Mouse (Mus musculus) hindbrain, embryonic 16.5 days (tissue): ENCODE measurements around the gene Col4a4. TPM values are rescaled to one million over a fixed set of nuclear protein-coding genes. Genes with fewer than 3 reads are reported as not detected.

Experiments used
- ATAC-seq: fragments of 200-750 bp; cut with Nextera tagmentation; 2 replicates; pipeline ENCODE4 v1.8.0; 2017; ENCODE audit warnings: moderate TSS enrichment, moderate library complexity
- H3K27ac ChIP-seq: fragments of 300-500 bp; sonication (generic); 2 replicates; pipeline ENCODE4 v1.5.1; 2014; ENCODE audit warnings: low read depth, mild to moderate bottlenecking, control low read depth, low read length, moderate library complexity
- H3K27me3 ChIP-seq: fragments of 300-500 bp; sonication (generic); replicated peaks from 2 replicates; pipeline ENCODE4 v1.6.1; 2014; ENCODE audit warnings: low read length; ENCODE audit not compliant: control insufficient read depth, insufficient read depth
- H3K36me3 ChIP-seq: fragments of 300-500 bp; sonication (generic); 2 replicates; pipeline ENCODE4 v1.6.1; 2014; ENCODE audit warnings: mild to moderate bottlenecking, low read length, moderate library complexity, mixed read lengths; ENCODE audit not compliant: control insufficient read depth, insufficient read depth
- H3K4me1 ChIP-seq: fragments of 300-500 bp; sonication (generic); 2 replicates; pipeline ENCODE4 v1.6.1; 2014; ENCODE audit warnings: low read depth, low read length; ENCODE audit not compliant: control insufficient read depth, insufficient read depth
- H3K4me2 ChIP-seq: fragments of 300-500 bp; sonication (generic); 2 replicates; pipeline ENCODE4 v1.6.1; 2014; ENCODE audit warnings: mild to moderate bottlenecking, low read length, control low read depth, moderate library complexity
- H3K4me3 ChIP-seq: fragments of 300-500 bp; sonication (generic); 2 replicates; pipeline ENCODE4 v1.5.1; 2014; ENCODE audit warnings: mild to moderate bottlenecking, low read length, control low read depth, moderate library complexity
- H3K9ac ChIP-seq: fragments of 300-500 bp; sonication (generic); 2 replicates; pipeline ENCODE4 v1.6.1; 2014; ENCODE audit warnings: low read depth, mild to moderate bottlenecking, control low read depth, low read length, moderate library complexity
- H3K9me3 ChIP-seq: fragments of 300-500 bp; sonication (generic); 2 replicates; pipeline ENCODE4 v1.6.1; 2014; ENCODE audit warnings: mild to moderate bottlenecking, low read length, moderate library complexity; ENCODE audit not compliant: control insufficient read depth
- WGBS: fragments of 180-500 bp; shearing (Covaris S2); extraction: QIAGEN DNeasy Blood & Tissue Kit; methylation state at CpG from one replicate; pipeline ENCODE4 v1.1.7; 2014; 5-methylcytosine and 5-hydroxymethylcytosine counted together
- polyA plus RNA-seq: library from polyadenylated mRNA; unstranded; fragments of >200 nt; fragmentation: Nextera tagmentation; extraction: Ambion mirVana; gene quantifications from 2 replicates; pipeline ENCODE4 v1.2.1, GENCODE M21; 2015

Gene Col4a4
- polyA plus RNA-seq, 1 experiment from 2014 or later, result 0.25 TPM

GRCm38 (mm10) chr1:82449851-82450250 lies 136.8 kb downstream of the Col4a4 start:
- WGBS, result 93% methylated on average over 4 of the region's 4 CpGs

GRCm38 (mm10) chr1:82446049-82446448 lies 140.6 kb downstream of the Col4a4 start:
- H3K4me1 ChIP-seq, result no peaks in the 10 kb centered on the region
- 75% methylated on average over 7 of the region's 7 CpGs for WGBS
- no peak overlapping the region for H3K4me2 ChIP-seq
- no peak overlapping the region for H3K4me3 ChIP-seq
- H3K9ac ChIP-seq, result no peak overlapping the region
- H3K27ac ChIP-seq, result no peak overlapping the region
- H3K36me3 ChIP-seq, result no peaks in the 10 kb centered on the region
- no peaks in the 10 kb centered on the region for H3K9me3 ChIP-seq
- no peak for ATAC-seq
- no peaks in the 10 kb centered on the region for H3K27me3 ChIP-seq

More at GRCm38 (mm10) chr1:82449851-82450250, 136.8 kb downstream of the Col4a4 start:
- Histone ChIP-seq H3K9ac (no peak overlapping the region), H3K4me1 (0 out of 2 replicates have a peak, but pooled peaks cover 2% of the 10 kb centered on the region), H3K9me3 (no peaks in the 10 kb centered on the region), H3K4me2 (no peak overlapping the region), H3K27ac (no peak overlapping the region), H3K27me3 (no peaks in the 10 kb centered on the region), H3K4me3 (no peak overlapping the region), H3K36me3 (no peaks in the 10 kb centered on the region)
- no peak for ATAC-seq

- Histone ChIP-seq H3K27ac (no peak overlapping the region), H3K36me3 (no peaks in the 10 kb centered on the region), H3K4me2 (no peak overlapping the region), H3K9ac (no peak overlapping the region), H3K4me3 (no peak overlapping the region), H3K9me3 (no peaks in the 10 kb centered on the region), H3K4me1 (no peaks in the 10 kb centered on the region), H3K27me3 (no peaks in the 10 kb centered on the region)
- 72% methylated on average over 4 of the region's 4 CpGs for WGBS
- no peak for ATAC-seq
These were observed 143.1 kb downstream of the Col4a4 start for GRCm38 (mm10) chr1:82443517-82443916.

DNA sequence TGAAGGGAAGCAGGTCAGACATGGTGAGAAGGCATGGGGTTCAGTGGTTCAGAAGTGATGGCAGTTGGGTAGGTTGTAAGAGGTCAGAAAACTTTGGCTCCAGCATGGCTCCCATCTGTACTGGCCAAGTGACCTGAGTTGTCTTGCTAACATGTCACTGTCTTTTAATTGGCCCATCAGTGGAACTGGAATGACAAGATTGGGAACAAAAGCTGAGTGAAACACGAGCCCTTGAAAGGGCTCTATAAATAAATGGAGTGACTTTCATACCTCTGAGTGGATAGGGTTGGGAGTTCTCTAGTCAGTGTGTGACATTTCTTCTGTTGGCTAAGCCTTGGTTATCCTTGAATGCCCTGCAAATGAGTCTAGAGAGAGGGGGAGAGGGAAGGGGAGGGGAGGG lies 146.5 kb downstream of the Col4a4 start:
- WGBS, result 60% methylated on average over 1 of the region's 1 CpGs

DNA sequence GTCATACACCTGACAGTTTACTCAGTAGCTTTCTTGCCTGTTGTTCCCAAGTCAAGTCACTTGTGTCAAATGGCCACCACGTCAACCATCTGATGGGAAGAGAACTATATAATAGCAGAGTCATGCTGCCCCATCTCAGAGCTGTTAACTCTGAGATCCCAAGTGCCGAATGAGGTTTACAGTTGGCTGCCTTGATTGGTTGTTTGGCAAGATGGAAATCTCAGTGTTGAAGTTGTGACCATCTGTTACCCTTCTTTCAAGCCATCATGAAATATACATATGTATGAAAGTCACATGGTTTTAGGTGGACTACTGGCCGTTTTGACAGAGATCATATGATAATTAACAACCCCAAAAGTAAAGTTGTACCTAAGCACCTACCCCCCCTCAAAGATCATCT lies 149.4 kb downstream of the Col4a4 start:
- H3K9ac ChIP-seq, result no peak overlapping the region
- no peaks in the 10 kb centered on the region for H3K36me3 ChIP-seq
- no peaks in the 10 kb centered on the region for H3K9me3 ChIP-seq
- 59% methylated on average over 3 of the region's 3 CpGs for WGBS
- no peak overlapping the region for H3K4me3 ChIP-seq
- no peaks in the 10 kb centered on the region for H3K27me3 ChIP-seq
- ATAC-seq, result no peak
- no peak overlapping the region for H3K4me2 ChIP-seq
- no peak overlapping the region for H3K27ac ChIP-seq
- 0 out of 2 replicates have a peak, but pooled peaks cover 2% of the 10 kb centered on the region for H3K4me1 ChIP-seq

More for the DNA sequence above, 146.5 kb downstream of the Col4a4 start:
- no peak overlapping the region for H3K4me2 ChIP-seq
- ATAC-seq, result no peak
- H3K27ac ChIP-seq, result no peak overlapping the region
- H3K27me3 ChIP-seq, result no peaks in the 10 kb centered on the region
- H3K9ac ChIP-seq, result no peak overlapping the region
- H3K36me3 ChIP-seq, result no peaks in the 10 kb centered on the region
- no peaks in the 10 kb centered on the region for H3K9me3 ChIP-seq
- no peaks in the 10 kb centered on the region for H3K4me1 ChIP-seq
- H3K4me3 ChIP-seq, result no peak overlapping the region

DNA sequence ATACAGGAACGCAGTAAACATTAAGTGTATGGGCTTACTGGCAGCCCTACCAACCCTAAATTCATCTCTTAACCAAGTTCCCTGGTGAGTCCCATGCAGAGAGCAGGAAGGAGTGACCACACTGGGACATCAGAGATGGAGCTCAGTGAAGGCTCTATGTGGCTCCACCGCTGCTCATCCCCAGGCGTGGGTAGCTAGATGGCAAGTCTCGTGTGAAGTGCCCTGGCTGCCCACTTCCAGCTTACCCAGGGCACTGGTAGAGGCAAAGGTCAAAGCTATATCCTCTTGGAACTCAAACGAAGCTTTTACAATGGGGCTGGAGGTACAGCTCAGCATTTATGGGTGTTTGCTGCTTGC lies 153.0 kb downstream of the Col4a4 start:
- Histone ChIP-seq H3K36me3 (no peaks in the 10 kb centered on the region), H3K9ac (no peak overlapping the region), H3K4me1 (peaks cover 2% of the 10 kb centered on the region; the same call in 1 of the 2 replicates), H3K4me2 (no peak overlapping the region), H3K4me3 (no peak overlapping the region), H3K9me3 (no peaks in the 10 kb centered on the region), H3K27me3 (no peaks in the 10 kb centered on the region), H3K27ac (no peak overlapping the region)
- no peak for ATAC-seq
- 76% methylated on average over 5 of the region's 5 CpGs for WGBS

DNA sequence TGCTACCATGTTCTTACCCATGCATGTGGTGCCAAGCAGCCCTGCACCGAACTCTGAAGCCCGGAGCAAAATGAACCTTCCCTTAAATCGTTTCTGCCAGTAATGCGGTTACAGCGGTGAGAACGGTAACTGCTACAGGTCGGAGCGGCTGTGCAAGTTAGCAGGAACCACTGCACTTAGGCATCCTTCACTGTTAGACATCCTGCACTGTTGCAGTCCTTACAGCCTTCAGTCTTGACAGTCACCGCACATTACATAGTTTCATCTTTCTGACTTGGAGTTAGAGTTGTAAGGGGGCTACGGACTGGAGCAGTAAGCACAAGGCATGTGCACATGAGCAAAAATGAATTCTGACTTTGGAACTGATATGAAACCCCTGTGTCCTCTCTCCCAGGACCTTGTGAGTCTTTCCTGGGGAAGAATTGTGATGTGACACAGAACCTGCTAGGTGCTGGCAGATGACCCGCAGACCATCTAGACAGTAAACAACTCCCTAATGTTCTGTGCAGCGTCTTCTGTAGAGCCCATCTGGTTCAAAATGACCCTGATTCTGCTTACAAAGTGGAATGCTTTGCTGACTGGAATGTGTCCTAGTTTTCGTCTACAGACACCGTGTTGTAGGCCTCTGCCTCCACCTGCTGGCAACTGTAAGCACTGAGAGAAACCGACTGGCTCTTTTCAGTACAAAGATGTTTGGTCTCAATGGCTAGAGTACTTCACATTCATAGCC lies 153.6 kb downstream of the Col4a4 start:
- no peaks in the 10 kb centered on the region for H3K36me3 ChIP-seq
- H3K27me3 ChIP-seq, result no peaks in the 10 kb centered on the region
- H3K27ac ChIP-seq, result no peak overlapping the region
- peak; percentile 95 for ATAC-seq
- WGBS, result 62% methylated on average over 15 of the region's 15 CpGs
- no peak overlapping the region for H3K4me3 ChIP-seq
- 0 out of 2 replicates have a peak overlapping the region, but pooled peaks have one; percentile 22 for H3K4me2 ChIP-seq
- peak overlapping the region; percentile 25; the same call in 1 of the 2 replicates for H3K9ac ChIP-seq
- peaks cover 2% of the 10 kb centered on the region; the same call in 1 of the 2 replicates for H3K4me1 ChIP-seq
- H3K9me3 ChIP-seq, result no peaks in the 10 kb centered on the region

GRCm38 (mm10) chr1:82429061-82429460 lies 157.6 kb downstream of the Col4a4 start:
- ATAC-seq, result no peak
- no peak overlapping the region for H3K4me3 ChIP-seq
- no peaks in the 10 kb centered on the region for H3K27me3 ChIP-seq
- 63% methylated on average over 1 of the region's 1 CpGs for WGBS
- H3K4me2 ChIP-seq, result no peak overlapping the region
- no peaks in the 10 kb centered on the region for H3K9me3 ChIP-seq
- no peak overlapping the region for H3K27ac ChIP-seq
- no peaks in the 10 kb centered on the region for H3K36me3 ChIP-seq
- H3K4me1 ChIP-seq, result peaks cover 2% of the 10 kb centered on the region; the same call in 1 of the 2 replicates
- H3K9ac ChIP-seq, result no peak overlapping the region

DNA sequence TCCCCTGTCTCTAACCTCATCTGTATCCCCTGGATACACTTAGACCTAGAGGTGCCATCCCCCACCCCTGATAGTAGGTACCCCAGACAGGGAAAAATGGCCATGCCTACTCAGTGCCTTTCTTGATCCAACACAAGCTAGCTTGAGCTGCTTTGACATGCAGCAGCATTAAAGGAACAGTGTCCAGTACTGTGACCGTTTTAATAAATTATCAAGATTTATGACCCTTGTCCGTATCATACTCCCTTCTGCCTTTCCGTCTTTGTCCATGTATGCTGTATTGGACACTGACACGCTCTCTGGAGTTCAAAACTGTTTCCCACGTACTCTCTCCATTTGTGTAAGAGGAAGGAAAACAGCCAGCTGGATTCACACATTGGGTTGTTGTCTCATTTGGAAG lies 158.9 kb downstream of the Col4a4 start:
- ATAC-seq, result no peak
- Histone ChIP-seq H3K36me3 (no peaks in the 10 kb centered on the region), H3K4me2 (no peak overlapping the region), H3K27me3 (no peaks in the 10 kb centered on the region), H3K4me1 (no peaks in the 10 kb centered on the region; the same call in 1 of the 2 replicates), H3K27ac (no peak overlapping the region), H3K9ac (no peak overlapping the region), H3K9me3 (no peaks in the 10 kb centered on the region), H3K4me3 (no peak overlapping the region)
- WGBS, result 88% methylated on average over 5 of the region's 5 CpGs
